Mouse (Mus musculus) cerebellum, adult 2 months (tissue): ENCODE measurements around the gene Ntmt1.

Source experiments
- CTCF ChIP-seq: fragments of 200-500 bp; IDR thresholded peaks from 2 replicates; pipeline ENCODE4 v1.5.1; 2011; ENCODE audit warnings: low read depth, mild to moderate bottlenecking, control low read depth, low read length, moderate library complexity, borderline replicate concordance; ENCODE audit not compliant: insufficient read depth
- POLR2A ChIP-seq: fragments of 200-500 bp; IDR thresholded peaks from 2 replicates; pipeline ENCODE4 v1.6.1; 2011; ENCODE audit warnings: low read length, control low read depth, borderline replicate concordance; ENCODE audit not compliant: insufficient read depth

DNA sequence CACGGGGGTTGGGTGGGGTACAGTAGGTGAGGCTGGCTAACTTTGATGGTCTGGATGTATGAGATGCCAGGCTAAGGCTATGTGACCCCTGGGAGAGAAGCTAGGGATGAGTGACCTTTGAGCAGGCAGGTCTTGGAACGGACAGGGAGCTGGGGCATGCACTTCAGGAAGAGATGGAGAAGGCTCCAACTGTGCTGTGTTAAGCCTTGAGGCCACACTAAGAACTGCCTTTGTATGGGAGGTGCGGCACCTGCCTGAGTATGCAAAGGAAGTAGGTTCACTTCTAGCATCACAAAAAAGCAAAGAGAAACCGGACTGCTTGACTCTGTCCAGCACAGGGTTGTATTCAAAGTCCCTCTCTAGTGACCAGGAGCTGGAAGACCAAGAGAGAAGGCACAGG lies 29.4 kb upstream of the Ntmt1 start:
- TF ChIP-seq POLR2A = no peak
- no peak for TF ChIP-seq CTCF
